Mouse (Mus musculus): ENCODE measurements around the gene Gm4491.

Gene Gm4491

DNA sequence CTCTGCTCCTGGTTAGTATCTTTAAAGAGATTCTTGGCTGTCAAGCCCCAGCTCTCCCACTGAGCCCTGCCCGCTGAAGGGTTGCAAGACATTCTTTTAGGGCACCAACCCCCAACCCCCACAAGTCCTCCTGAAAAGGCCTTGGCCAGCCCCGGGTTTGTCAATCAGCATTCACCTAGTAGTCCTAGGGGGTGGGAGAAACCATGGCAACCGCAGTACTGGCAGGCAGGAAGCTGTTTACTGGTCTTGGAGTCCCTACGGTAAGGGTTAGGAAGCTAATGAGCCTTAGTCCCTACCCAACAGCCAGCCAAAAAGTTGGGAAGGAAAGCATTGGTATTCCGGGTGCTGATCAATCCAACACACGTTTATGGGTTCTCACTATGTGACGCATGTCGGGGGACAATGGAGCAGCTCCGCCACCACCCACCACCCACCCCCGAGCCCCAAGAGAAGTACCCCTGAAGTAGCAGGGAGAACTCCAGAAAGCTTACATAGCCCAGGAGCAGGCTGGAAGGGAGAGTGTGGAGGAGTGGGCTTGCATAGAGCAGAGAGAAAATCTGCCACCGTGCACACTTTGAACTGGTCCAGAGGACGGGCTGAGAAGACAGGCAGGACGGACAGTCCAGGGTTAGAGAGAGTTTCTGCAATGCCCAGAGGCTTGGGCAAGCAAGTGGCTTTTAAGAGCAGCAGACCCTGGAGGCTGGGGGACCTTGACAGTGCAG, at the start of gene Gm4491:
Gm4491 (minus strand) TSS at position 61 of the 722 bp plus-strand sequence.
- no peak for DNase-seq (ENCODE audit: low read depth, low spot score)

DNA sequence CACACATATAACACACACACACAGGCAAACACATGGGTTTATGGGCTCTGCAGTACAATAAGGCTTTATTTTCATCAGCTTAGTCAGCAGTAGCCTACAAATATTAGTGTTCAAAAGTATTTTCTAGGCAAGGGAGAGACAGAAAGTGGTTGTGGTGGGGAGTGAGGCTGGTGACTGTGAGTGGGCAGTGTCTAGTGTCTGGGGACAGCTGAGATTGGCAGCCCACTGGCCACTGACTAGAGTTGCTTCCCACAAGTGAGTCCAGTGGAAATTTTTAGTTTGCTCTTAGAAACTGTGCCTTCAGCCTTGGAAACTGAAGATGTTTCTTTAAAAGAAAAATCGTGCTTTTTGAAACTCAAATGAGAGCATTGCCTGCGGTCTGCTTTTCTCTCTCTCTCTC, 46.1 kb upstream of the Gm4491 start:
- DNase-seq (ENCODE audit: low read depth, low spot score): no peak

DNA sequence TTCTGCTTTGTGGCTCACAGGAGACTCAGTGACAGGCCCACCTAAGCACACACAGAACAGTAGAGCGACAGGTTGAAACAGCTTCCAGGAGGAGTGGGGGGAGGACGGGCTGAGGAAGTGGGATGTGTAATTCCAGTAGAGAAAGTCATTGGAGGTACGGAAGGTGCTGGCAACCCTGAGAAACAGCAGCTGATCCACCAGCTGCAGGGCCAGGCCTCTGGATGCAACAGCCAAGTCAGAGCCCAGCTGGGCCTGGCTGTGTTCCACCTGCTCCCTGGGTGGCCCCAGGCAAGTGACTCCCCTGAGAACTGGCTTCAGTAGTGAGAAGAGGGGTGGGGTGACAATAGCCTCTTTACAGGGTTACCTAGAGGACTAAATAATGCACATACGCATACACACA, 45.5 kb upstream of the Gm4491 start:
- peak; percentile 20 for DNase-seq (ENCODE audit: low read depth, low spot score)

DNA sequence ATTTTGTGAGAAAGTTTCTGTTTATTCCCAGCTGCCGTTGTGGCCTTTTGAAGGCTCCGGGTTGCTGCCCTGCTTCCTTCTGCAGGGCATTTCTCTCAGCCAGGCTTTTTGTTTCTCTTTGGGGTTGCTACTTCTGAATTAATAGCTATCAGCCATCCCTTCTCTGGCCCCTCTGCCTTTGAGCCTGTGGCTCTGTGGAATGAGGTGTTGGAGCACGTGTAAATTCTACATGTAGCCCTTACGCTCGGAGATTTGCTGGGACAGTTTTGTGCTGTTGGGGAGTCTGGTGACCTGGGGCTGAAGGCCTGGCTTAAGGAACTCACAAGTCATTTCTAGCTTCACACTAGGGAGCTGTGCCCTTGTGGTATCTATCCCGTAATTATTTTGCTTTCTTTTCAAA, 39.2 kb upstream of the Gm4491 start:
- DNase-seq (ENCODE audit: low read depth, low spot score): no peak

DNA sequence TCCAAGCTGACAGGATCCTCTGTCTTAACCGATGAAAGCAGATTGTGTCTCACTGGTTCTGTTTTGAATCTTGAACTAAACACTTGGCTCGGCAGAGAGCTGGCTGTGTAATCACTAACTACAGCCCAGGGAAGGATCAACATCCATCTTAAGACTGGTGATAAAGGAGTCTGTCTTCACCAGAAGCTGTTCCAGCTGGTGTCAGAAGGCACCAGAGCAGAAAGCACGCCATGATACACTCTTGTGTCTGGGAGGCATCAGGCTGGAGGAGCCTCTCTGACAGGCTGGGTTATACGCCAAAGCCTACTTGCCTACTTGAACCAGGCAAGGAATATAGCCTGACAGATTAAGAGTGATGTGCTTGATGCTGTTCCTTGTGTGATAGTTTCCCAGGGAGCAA, 30.1 kb upstream of the Gm4491 start:
- DNase-seq (ENCODE audit: low read depth, low spot score): no peak

DNA sequence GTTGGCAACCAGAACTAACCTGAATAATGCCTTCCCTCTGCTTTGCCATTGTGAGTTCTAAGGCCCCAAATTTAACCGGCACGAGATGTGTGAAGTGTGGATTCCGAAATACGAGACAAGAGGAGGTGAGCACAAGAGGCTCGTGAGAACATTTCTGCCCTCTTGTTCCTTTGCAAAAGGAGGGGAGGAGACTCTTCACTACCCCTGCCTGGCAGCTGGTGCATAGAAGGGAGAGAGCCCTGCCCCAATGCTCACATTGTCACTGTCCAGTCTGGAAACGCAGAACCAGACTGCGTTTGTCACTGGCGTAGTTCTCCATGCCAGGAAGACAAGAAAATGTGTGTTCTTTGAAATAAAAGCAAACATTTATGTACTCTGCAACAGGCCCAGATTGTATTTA, 19.6 kb upstream of the Gm4491 start:
- no peak for DNase-seq (ENCODE audit: low read depth, low spot score)

DNA sequence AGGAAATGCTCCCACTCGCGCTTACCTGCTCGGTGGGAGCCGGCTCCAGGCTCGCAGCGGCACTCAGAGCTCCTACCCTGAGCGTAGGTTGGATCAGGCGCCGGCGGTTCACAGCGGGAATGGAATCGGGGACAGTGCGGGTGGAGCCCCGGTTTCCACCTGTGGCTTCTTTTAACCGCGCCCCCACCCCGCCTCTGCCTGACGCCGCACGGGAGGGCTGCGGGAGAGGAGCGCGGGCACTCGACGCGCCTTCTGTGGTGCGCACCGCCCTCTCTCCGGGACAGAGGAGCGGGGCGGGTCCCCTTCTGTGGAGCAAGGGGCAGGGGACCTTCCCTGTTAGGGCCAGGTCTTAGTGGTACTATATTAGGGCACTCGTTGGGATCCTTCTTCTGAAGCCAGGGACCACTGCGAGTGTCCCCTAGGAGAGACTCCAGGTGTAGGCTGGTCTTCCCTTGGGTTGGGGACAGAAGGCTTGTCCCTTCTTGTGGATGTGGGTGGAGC, 17.5 kb upstream of the Gm4491 start, which contains the start of gene Gjb6:
Gjb6 (minus strand) TSS at position 451 of the 501 bp plus-strand sequence.
- DNase-seq (ENCODE audit: low read depth, low spot score): no peak

DNA sequence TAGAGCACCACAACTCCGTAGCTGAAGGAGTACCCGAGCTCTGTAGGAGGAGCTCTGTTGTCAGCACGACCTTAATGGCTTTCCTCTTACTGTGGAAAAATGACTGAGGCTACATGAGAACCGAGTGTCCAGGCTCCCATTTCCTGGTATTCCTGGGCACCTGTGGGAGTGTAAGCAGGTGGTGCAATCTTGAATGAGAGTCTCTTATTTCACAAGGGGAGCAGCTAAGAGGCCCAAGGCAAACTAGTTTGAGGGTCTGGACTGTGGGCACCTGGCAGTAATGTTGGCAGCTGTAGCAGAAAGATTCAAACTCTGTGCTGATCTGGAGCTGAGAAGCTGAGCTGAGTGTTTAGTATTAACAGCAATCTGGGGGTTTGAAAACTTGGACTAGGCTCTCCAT, 11.7 kb upstream of the Gm4491 start:
- DNase-seq (ENCODE audit: low read depth, low spot score): no peak

DNA sequence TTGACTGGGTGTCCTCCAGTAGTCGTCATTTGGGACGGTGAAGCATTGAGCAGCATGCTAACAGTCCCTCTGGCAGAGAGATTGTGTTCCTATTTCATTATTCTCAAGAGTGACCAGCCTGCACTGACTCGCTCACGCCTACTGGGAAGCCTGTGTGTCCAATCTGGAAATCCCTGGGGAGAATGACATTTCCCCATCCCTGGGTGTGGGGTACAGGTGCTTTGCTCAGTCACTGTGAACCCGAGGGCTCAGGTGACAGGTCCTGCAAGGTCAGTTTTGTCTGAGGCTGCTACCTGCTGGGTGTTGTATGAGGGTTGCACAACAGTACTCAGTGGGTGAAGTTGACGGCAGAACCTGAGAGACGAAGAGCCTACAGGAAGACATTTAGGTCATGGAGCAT, 6.6 kb upstream of the Gm4491 start:
- no peak for DNase-seq (ENCODE audit: low read depth, low spot score)

DNA sequence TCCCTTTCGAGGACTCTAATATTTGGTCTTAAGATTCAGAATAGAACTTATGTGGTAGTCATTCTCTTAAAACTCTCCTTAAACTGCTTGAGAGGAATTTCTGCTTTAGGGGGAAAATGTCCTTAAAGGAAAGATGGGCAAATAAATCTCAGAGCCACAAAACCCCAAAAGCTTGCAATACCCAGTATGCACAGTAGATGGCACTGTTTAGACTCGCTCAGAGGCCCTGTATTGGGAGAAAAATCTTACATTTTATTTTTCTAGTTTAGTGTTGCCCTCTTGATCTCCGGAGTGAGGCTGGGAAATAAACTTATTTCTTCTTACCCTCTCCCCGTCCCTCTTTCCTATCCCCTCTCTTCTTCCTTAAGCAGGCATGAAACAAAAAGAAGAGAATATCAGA, 6.5 kb downstream of the Gm4491 start:
- peak; percentile 83 for DNase-seq (ENCODE audit: low read depth, low spot score)

DNA sequence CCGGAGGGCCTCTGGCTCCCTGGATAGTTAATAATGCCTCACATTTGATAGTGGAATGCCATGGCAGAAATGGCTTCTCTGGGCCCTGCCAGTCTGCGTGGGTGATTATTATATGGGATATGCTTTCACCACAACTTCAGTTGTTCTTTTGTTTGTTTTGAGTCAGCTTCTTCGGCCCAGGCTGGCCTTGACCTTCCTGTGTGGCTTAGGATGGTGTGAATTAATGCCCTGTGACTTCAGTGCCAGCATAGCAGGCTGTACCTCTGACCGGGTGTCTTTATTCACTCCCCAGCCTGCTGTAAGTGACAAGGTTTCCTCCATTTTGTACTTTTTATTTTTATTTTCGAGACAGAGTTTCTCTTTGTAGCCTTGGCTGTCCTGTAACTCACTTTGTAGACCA, 7.8 kb downstream of the Gm4491 start:
- no peak for DNase-seq (ENCODE audit: low read depth, low spot score)

DNA sequence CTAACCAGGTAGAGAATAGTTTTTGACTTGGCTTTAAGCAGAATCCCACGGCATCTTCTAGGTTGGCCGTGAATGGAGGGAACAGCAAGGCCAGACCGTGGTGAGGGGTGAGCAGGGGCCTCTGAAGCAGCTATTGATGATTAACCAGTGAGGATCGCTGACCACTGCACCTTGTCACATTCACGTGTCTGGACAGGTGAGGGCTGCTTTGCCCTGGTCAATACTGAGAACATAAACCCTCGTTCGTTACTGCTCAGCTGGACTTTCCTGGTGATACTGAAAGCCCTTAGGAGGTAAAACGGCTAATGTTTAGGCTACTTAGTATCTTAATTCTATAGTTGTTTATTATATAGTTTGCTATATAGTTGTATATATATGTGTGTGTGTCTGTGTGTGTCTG, 8.6 kb downstream of the Gm4491 start:
- DNase-seq (ENCODE audit: low read depth, low spot score): no peak

DNA sequence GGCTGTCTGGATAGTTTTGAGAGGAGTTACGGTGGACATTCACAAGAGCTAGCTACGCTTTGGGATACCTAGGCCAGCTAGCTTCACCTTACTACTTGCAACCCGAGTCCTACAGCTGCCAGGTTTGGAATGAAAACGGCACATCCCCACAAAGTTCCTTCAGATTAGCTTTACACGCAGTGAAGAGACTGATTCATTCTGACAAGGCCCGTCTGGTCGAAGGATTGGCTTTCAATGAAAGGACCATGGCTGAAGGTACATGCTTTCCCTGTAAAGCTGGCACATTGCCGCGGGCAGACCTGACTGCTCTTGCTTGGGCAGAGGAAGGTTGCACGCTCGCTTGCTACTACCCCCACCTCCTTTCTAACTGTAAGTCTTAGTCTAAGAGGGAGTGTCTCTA, 10.0 kb downstream of the Gm4491 start:
- no peak for DNase-seq (ENCODE audit: low read depth, low spot score)

DNA sequence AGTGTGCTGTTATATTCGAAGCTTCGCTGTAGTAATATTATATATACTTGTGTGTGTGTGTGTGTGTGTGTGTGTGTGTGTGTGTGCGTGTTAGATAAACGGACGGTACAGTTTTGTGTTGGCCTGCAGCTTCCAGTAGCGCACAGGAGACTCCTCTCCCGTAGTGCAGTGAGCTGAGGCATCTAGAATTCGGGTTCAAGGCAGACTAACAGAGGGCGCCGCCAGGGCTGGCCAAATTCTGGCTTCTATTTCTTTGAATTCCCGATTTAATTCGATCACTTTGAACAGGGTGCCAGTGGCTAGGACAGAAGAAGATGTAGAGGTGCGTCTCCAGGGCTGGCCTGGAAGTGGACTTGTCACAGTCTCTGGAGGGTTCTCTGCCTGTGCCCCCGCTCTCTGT, 10.6 kb downstream of the Gm4491 start:
- no peak for DNase-seq (ENCODE audit: low read depth, low spot score)

DNA sequence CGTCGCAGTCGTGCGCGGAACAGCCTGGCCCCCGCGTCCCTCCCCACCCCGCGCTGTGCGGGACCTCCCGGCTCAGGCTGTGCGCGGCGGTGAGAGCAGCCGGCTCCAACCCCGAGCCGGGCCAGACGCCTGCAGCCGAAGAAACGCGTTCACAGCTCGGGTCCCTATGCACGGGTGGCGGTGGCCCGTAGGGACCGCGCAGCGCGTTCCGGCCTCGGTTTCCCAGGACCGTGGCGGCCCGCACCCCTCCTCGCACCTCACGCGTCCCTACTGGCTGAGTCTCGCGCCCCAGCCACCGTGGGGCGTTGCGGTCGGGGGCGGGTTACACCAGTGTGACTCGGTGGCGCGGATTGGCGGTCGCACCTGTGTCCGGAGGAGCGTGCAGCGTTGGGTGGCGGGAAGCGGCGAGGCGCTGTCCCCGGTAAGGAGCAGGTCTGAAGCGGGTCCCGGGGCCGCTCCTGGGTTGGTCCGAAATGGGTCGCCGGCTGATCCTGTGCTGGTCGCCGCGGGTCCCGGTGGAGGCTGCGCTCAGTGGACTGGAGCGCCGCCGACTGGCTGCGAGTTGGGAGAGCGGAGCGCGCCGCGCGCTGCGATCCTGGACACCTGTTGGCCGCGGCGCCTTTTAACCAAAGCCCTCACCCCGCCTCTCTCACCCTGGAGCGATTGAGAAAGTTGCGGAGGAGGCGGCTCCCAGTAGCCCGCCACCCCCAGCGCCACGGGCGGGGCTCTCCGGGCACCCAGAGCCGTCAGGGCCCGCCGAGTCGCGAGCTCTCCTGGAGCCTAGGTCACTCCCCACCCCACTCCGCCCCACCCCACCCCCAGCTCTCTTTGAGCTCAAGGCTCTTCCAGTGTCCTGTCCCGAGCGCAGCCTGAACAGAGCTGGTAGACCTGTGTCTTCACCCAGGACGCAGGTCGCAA, 11.3 kb downstream of the Gm4491 start, which contains the start of gene Gjb2:
Gjb2 (minus strand) TSS at position 597 of the 918 bp plus-strand sequence.
- DNase-seq (ENCODE audit: low read depth, low spot score): no peak

DNA sequence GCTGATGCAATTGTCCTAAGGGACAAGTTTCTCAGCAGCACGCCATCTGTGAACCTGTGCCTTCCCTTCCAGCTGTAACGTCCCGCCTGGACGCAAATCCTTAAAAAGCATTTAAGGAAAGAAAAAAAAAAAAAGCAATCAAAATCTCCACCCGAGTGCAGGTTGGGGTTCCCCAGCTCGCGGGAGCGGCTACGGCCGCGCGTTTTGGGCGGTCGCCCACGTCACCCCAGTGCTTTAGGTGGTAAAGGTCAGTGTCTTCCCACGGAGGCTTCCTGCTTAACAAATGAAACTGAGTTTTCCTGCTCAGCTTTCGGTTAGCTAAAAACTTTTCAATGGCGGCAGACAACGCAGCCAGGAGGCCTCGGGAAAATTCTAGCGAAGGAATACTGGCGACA, 12.0 kb downstream of the Gm4491 start:
- DNase-seq (ENCODE audit: low read depth, low spot score): no peak

DNA sequence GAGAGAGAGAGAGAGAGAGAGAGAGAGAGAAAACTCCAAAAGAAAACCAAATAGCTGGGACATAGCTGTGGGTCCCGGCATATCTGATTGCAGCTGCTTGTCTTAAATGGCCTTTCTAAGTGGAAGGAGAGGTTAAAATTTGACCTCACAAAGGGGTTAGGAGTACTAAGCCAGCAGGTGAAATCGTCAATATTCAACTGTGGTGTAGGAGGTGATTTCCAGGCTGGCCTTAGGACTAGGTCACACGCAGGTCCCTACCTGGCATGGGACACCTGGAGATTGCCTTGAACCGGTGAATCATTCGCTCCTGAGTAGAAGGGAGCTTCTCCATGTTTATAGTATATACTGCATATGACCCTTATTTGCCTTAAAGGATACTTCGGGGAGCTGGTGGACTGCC, 12.6 kb downstream of the Gm4491 start:
- no peak for DNase-seq (ENCODE audit: low read depth, low spot score)

DNA sequence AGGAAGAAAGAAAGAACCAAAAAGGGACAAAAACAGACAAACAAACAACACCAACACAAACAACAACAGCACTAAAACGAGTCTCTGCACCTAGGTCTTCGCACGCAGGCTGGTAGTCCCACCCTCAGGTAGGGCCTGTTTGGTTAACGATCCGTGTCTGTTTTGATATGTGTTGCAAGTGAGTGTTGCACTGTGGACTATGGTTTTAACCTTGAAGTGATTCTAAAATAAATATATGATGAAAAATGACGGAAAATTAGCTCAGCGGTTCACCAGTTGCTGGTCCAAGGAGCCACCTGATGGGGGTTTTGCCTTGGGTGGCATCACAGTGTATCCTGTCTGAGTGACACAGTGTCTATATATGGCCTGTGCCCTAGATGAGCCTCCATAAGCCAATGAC, 14.1 kb downstream of the Gm4491 start:
- DNase-seq (ENCODE audit: low read depth, low spot score): no peak

DNA sequence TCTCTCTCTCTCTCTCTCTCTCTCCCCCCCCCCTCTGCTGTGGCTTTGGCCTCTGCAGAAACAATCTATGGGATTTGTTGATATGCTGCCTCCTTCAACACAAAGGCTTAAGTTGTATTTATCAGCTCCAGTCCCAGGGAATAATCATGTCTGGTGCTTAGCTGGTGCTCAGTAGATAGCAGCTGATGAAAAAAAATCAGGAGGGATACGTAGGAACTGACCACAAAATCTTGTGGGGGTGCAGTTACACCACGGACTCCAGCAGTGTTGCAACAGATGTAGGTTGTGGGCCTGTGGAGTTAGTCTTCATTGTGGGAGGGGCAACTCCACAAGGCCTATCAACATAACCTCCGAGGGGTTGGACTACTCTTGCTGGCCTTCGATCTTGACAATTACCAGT, 19.8 kb downstream of the Gm4491 start:
- no peak for DNase-seq (ENCODE audit: low read depth, low spot score)

DNA sequence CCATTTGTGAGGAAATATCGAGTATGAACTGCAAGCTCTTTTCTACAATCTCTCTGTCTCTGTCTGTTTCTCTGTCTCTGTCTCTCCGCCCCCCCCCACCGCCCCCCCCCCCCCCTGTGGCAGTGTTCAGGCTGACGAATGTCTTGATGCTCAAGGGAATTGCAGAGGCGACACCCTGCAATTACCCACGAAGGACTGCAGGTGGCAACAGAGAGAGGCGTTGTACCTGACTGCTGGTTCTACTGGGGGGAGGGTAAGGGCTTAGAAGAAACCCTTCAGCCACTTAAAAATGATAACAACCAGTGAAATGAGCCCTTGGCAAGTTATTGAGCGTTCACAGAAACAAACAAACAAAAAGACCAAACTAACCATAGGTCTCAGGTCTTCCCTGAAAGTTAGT, 22.7 kb downstream of the Gm4491 start:
- DNase-seq (ENCODE audit: low read depth, low spot score): peak; percentile 61

DNA sequence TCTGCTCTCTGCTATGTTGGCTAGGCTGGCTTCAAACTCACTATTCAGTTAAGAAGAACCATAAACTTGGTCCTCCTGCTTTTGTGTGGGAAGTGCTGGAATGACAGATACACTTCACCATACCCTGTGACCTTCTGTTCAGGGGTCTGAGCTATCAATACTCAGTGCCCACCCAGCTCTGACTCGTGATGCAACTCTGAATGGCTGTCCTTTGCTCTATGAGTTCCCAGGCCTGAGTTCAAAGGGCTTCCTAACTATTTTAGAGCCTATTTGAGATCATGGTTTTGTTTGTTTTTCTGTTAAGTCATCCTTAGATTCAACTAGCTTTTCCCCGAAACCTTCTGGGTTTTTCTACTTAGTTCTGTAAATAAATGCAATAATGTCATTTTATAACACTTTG, 25.7 kb downstream of the Gm4491 start:
- no peak for DNase-seq (ENCODE audit: low read depth, low spot score)

DNA sequence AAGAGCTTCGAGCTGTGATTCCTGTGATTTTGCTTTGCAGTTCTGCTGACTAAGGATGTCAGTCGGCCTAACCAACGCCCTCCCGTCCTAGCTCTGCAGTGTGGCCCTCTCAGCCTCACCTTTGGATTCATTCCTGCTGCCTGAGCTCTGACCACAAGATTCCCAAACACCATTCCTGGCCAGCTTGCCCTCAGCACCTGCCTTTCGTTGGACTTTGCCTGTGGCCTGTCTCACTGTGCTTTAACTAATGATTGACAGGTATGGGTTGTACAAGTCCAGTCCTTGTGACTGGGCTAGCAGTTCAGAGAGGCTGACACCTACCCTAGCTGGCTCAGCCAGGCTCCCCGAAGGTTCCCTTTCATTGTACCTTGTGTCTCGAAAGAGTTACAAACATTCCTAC, 26.6 kb downstream of the Gm4491 start:
- no peak for DNase-seq (ENCODE audit: low read depth, low spot score)

Measured in 3T3-L1 (cell line).